Mouse (Mus musculus): Measurements from ENCODE around the gene L3mbtl4.
"Not testable (repeated sequence)": the region's sequence is repeated elsewhere in the genome, so short reads cannot be mapped to it uniquely, and the experiment has no call there.

Gene L3mbtl4

GRCm38 (mm10) chr17:68388481-68388880, 114.9 kb downstream of the L3mbtl4 start:
- DNase-seq (ENCODE audit: low spot score): no peak

GRCm38 (mm10) chr17:68405993-68406392, 132.4 kb downstream of the L3mbtl4 start:
- no peak for DNase-seq (ENCODE audit: low spot score)

GRCm38 (mm10) chr17:68407121-68407520, 133.5 kb downstream of the L3mbtl4 start:
- not testable (repeated sequence) for DNase-seq (ENCODE audit: low spot score)

GRCm38 (mm10) chr17:68422663-68423498, 149.3 kb downstream of the L3mbtl4 start:
- DNase-seq (ENCODE audit: low spot score): no peak

GRCm38 (mm10) chr17:68433576-68433975, 160.0 kb downstream of the L3mbtl4 start:
- no peak for DNase-seq (ENCODE audit: low spot score)

- DNase-seq (ENCODE audit: low spot score): no peak
Observed at GRCm38 (mm10) chr17:68450921-68451320, 177.3 kb downstream of the L3mbtl4 start.

- DNase-seq (ENCODE audit: low spot score): no peak
Observed at GRCm38 (mm10) chr17:68461471-68461870, 187.9 kb downstream of the L3mbtl4 start.

GRCm38 (mm10) chr17:68467311-68467710, 193.7 kb downstream of the L3mbtl4 start:
- DNase-seq (ENCODE audit: low spot score): no peak

GRCm38 (mm10) chr17:68490065-68490691, 216.6 kb downstream of the L3mbtl4 start:
- DNase-seq (ENCODE audit: low spot score): no peak

- DNase-seq (ENCODE audit: low spot score): no peak
Observed at GRCm38 (mm10) chr17:68492231-68492630, 218.6 kb downstream of the L3mbtl4 start.

- not testable (repeated sequence) for DNase-seq (ENCODE audit: low spot score)
Observed at GRCm38 (mm10) chr17:68502998-68503397, 229.4 kb downstream of the L3mbtl4 start.

GRCm38 (mm10) chr17:68559698-68560097, 286.1 kb downstream of the L3mbtl4 start:
- DNase-seq (ENCODE audit: low spot score): no peak

- no peak for DNase-seq (ENCODE audit: low spot score)
Observed at GRCm38 (mm10) chr17:68560264-68560663, 286.7 kb downstream of the L3mbtl4 start.

- DNase-seq (ENCODE audit: low spot score): no peak
Observed at GRCm38 (mm10) chr17:68571806-68572205, 298.2 kb downstream of the L3mbtl4 start.

- no peak for DNase-seq (ENCODE audit: low spot score)
Observed at GRCm38 (mm10) chr17:68585195-68585594, 311.6 kb downstream of the L3mbtl4 start.

- DNase-seq (ENCODE audit: low spot score): no peak
Observed at GRCm38 (mm10) chr17:68591619-68592018, 318.0 kb downstream of the L3mbtl4 start.

GRCm38 (mm10) chr17:68602744-68603143, 329.1 kb downstream of the L3mbtl4 start:
- no peak for DNase-seq (ENCODE audit: low spot score)

- no peak for DNase-seq (ENCODE audit: low spot score)
Observed at GRCm38 (mm10) chr17:68607691-68608090, 334.1 kb downstream of the L3mbtl4 start.

- DNase-seq (ENCODE audit: low spot score): no peak
Observed at GRCm38 (mm10) chr17:68611247-68611646, 337.6 kb downstream of the L3mbtl4 start.

GRCm38 (mm10) chr17:68625281-68625680, 351.7 kb downstream of the L3mbtl4 start:
- DNase-seq (ENCODE audit: low spot score): no peak

GRCm38 (mm10) chr17:68629631-68630426, 356.2 kb downstream of the L3mbtl4 start:
- DNase-seq (ENCODE audit: low spot score): no peak

GRCm38 (mm10) chr17:68631396-68631795, 357.8 kb downstream of the L3mbtl4 start:
- DNase-seq (ENCODE audit: low spot score): no peak

GRCm38 (mm10) chr17:68640187-68640586, 366.6 kb downstream of the L3mbtl4 start:
- DNase-seq (ENCODE audit: low spot score): no peak
